Mouse (Mus musculus): ENCODE results near the gene Teddm2. TPM values are rescaled to one million over a fixed set of nuclear protein-coding genes. Genes with fewer than 3 reads are reported as not detected.

The Teddm2 gene
- 0.18 TPM for polyA plus RNA-seq (2021)

DNA sequence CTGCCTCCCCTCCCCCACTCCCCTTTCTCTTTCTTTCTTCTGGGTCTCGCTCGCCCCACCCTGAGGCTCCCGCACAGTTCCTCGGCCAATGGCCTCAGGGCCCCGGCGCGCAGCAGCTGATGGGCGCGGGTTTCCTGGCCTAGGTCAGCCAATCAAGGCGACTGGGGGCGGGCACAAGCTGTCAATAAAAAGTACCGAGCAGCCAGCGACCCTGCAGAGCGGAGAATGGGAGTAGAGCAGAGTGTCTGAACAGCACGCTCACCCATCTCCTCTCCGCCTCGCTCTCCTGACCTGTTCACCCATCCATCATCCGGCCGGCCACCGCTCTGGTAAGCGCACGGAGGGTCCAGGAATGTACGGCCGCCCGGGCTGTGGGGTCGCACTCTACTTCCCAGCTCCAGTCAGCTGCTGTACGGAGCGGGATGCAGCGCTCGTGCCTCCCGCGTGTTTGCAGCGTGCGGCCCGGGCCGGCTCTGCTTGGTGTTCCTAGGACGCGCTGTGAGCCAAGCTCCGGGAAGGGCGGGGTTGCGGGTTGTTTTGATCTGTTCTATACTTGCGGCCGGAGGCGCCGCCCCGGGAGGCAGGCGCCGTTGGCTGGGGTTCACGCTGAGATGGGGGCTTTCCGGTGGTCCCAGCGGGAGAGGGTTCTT lies at the start of gene Teddm2, which contains the start of gene Glul:
TSS of gene Teddm2 (minus strand) at position 498 of the 650 bp plus-strand sequence.
TSS of gene Glul (plus strand) at position 214 of the 650 bp plus-strand sequence.
- in situ Hi-C loops (cut with MboI; ENCODE audit: low pct_unique_long_range_greater_than_20kb), result loop anchor here (25.0 kb wide), 1 partner anchor 1112 kb away; no protein-coding TSS in a partner anchor
- DNase-seq (ENCODE audit: low read depth, low spot score) (peak; percentile 56), ATAC-seq (peak; percentile 96)
- POLR2A ChIA-PET, result interaction anchor here (0.6 kb wide), 1 partner anchor 22 kb away, joined by 4 read pairs; no protein-coding TSS in a partner anchor
- H3K27me3 ChIP-seq, result no peaks in the 10 kb centered on the region
- no peak for TF ChIP-seq CTCF (IDR thresholded peaks at IDR 0.05)
- CTCF ChIA-PET, result no interaction called here

DNA sequence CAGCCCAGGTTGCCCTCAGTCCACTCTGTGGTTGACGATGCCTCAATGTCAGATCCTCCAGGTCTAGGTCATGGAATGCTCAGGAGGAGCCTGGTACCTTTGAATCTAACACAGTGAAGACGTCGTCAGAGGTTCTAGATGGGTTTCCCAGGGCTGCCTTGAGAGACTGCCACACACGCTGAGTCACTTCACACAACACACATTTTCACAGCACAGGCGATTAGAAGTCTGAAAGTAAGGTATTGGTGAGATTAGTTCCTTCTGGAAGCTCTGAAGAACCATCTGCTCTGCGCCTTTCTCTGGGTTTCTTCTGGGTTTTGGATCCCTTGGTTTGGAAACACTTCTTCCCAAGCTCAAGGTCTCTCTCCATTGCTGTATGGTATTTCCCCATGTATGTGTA lies 47.8 kb upstream of the Teddm2 start:
- TF ChIP-seq CTCF (IDR thresholded peaks at IDR 0.05), result no peak
- no peak for ATAC-seq
- CTCF ChIA-PET, result no interaction called here
- DNase-seq (ENCODE audit: low read depth, low spot score), result no peak
- peaks cover 14% of the 10 kb centered on the region for H3K27me3 ChIP-seq
- POLR2A ChIA-PET, result no interaction called here
- in situ Hi-C loops (cut with MboI; ENCODE audit: low pct_unique_long_range_greater_than_20kb), result no loop called here

DNA sequence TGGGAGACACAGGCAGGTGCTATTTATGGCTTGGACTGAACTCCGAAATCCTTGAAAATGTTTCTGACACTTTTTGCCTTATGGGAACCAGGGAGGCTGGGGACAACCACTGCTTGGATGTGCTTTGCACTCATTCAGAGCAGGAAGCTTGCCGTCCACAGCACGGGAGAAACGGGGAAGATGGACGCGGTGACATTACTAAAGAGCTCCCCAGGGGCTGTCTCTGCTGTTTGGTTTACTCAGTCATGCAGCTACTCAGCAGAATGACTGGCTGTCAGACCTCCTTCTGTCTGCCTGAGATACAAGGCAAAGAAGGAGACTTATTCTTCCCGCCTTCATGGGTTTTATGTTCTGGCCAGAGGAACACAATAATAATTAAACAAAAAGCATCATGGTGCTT lies 46.9 kb upstream of the Teddm2 start:
- ATAC-seq, result no peak
- in situ Hi-C loops (cut with MboI; ENCODE audit: low pct_unique_long_range_greater_than_20kb), result no loop called here
- DNase-seq (ENCODE audit: low read depth, low spot score), result no peak
- ChIA-PET POLR2A (no interaction called here), CTCF (no interaction called here)
- H3K27me3 ChIP-seq, result peaks cover 14% of the 10 kb centered on the region
- no peak for TF ChIP-seq CTCF (IDR thresholded peaks at IDR 0.05)

DNA sequence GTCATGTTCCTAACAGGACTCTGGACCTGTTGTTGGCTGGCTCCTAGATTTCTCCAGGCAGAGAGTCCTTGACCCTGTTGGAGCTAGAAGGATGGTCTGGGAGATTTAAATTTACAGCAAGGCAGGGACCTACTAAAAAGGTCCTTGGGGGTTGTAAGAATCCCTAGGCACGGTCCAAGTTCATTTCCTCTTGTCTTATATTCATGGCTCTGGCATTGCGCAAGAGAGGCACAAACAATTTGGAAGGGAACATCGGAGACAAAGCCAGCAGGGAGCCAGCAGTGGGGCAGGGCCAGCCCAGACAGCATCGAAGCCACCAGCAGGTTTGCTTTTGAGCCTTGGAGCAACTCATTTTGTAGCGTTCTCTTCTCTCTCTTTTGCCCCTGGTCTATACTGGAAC lies 45.2 kb upstream of the Teddm2 start:
- no peak for DNase-seq (ENCODE audit: low read depth, low spot score)
- CTCF ChIA-PET, result no interaction called here
- in situ Hi-C loops (cut with MboI; ENCODE audit: low pct_unique_long_range_greater_than_20kb), result no loop called here

DNA sequence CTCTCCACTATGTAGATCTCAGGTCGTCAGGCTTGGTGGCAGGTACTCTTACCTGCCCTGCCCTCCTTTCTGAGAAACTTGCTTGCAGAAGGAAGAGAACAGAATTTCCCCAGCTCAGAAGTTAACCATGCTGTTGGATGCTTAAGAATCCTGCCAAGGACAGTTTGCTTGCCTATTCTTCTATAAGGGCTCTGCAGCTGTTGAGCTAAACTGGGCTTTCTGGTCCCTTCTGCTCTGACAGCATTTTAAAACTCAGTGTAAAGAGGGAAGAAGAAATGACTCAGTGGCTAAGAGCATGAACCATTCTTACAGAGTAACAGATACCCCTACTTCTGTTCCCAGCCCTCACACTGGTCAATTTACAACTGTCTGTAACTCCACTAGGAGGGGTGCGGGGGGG lies 41.0 kb upstream of the Teddm2 start:
- H3K27me3 ChIP-seq, result peaks cover 3% of the 10 kb centered on the region
- POLR2A ChIA-PET, result no interaction called here
- in situ Hi-C loops (cut with MboI; ENCODE audit: low pct_unique_long_range_greater_than_20kb), result no loop called here
- CTCF ChIA-PET, result no interaction called here
- ATAC-seq, result no peak
- no peak for DNase-seq (ENCODE audit: low read depth, low spot score)
- no peak for TF ChIP-seq CTCF (IDR thresholded peaks at IDR 0.05)

More for the DNA sequence above, 45.2 kb upstream of the Teddm2 start:
- TF ChIP-seq CTCF (IDR thresholded peaks at IDR 0.05), result no peak
- H3K27me3 ChIP-seq, result peaks cover 16% of the 10 kb centered on the region
- ATAC-seq, result no peak
- POLR2A ChIA-PET, result interaction anchor here (0.6 kb wide), 1 partner anchor 263 kb away, joined by 3 read pairs; no protein-coding TSS in a partner anchor

DNA sequence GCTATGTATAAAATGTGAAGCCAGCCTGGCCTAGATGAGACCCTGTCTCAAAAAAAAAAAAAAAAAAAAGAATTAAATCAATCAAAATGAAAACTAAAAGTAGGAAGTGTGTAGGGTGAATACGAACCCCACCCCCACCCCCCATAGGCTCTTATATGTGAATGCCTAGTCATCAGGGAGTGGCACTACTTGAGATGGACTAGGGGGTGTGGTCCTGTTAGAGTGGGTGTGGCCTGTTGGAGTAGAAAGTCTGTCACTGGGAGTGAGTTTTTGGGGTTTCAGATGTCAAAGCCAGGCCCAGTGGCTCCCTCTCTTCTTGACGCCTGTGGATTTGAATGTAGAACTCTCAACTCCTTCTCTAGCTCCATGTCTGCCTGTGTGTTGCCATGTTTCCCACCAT lies 37.0 kb upstream of the Teddm2 start:
- CTCF ChIA-PET, result interaction anchor here (1.5 kb wide), 1 partner anchor 18 kb away, joined by 3 read pairs; no protein-coding TSS in a partner anchor
- in situ Hi-C loops (cut with MboI; ENCODE audit: low pct_unique_long_range_greater_than_20kb), result no loop called here
- TF ChIP-seq CTCF (IDR thresholded peaks at IDR 0.05), result no peak
- H3K27me3 ChIP-seq, result peaks cover 3% of the 10 kb centered on the region
- POLR2A ChIA-PET, result no interaction called here
- DNase-seq (ENCODE audit: low read depth, low spot score) (no peak), ATAC-seq (no peak)

DNA sequence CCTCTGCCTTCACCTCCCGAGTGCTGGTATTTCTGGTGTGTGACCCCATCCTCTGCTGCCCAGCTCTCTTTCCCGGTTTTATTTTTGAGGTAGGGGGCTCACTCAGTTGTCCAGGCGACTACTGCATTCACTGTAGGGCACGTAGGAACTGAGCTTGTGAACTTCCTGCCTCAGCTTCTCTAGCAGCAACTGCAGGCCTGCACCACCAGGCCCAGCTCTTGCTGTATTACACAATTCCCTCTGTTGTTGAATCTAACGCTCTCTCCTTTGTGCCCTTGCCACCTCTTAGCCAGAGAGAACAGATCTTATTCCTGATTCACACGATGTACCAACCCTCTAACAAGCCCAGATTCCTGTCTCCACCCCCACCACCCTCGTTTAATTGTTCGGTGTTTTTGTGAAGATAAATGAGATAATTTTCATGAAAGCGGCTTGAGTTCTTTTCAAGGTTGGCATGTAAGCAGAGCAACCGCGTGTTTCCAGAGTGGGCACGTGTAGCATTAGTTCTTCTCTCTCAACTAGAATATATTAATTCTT lies 35.9 kb upstream of the Teddm2 start:
- ChIA-PET POLR2A (no interaction called here), CTCF (interaction anchor here (0.7 kb wide), 1 partner anchor 13 kb away, joined by 3 read pairs; no protein-coding TSS in a partner anchor)
- peaks cover 1% of the 10 kb centered on the region for H3K27me3 ChIP-seq
- DNase-seq (ENCODE audit: low read depth, low spot score), result no peak
- no peak for ATAC-seq
- no peak for TF ChIP-seq CTCF (IDR thresholded peaks at IDR 0.05)
- in situ Hi-C loops (cut with MboI; ENCODE audit: low pct_unique_long_range_greater_than_20kb), result no loop called here

DNA sequence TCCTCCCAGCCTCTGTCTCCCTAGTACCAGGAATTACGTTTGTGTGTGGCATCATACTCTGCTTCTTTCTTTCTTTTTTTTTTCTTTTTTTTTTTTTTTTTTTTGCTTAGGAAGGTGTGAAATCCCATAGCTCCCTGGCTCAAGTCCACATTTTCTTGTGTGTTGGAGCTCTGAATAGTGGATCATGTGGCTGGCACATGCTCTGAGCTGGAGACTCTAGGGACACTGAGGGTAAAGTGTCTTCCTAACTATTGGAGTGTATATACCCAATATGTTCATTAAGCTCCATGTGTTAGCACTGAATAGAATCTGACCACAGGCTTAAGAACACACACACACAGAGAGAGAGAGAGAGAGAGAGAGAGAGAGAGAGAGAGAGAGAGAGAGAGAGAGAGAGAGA lies 33.7 kb upstream of the Teddm2 start:
- no peak for TF ChIP-seq CTCF (IDR thresholded peaks at IDR 0.05)
- peaks cover 6% of the 10 kb centered on the region for H3K27me3 ChIP-seq
- POLR2A ChIA-PET, result no interaction called here
- DNase-seq (ENCODE audit: low read depth, low spot score) (no peak), ATAC-seq (no peak)
- CTCF ChIA-PET, result no interaction called here
- in situ Hi-C loops (cut with MboI; ENCODE audit: low pct_unique_long_range_greater_than_20kb), result no loop called here

DNA sequence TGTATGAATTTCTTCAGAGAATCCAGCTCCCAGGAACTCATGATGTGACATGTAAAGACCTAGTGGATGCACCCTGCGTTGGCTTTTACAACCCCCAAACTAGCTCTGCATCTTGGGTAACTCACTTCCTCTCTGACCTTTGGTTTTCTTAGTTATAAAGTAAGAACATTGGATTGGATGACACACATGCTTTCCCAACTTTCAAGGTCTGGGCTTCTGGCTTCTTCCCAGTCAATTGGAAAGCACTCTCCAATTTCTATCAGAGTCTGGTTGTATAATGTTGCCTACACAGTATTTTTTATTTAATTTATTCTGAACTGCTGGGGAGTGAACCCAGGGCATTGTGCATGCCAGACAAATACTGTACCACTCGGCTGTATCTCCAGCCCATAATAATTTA lies 30.4 kb upstream of the Teddm2 start:
- in situ Hi-C loops (cut with MboI; ENCODE audit: low pct_unique_long_range_greater_than_20kb), result no loop called here
- ChIA-PET POLR2A (no interaction called here), CTCF (no interaction called here)
- ATAC-seq (no peak), DNase-seq (ENCODE audit: low read depth, low spot score) (no peak)
- H3K27me3 ChIP-seq, result peaks cover 6% of the 10 kb centered on the region
- TF ChIP-seq CTCF (IDR thresholded peaks at IDR 0.05), result no peak

DNA sequence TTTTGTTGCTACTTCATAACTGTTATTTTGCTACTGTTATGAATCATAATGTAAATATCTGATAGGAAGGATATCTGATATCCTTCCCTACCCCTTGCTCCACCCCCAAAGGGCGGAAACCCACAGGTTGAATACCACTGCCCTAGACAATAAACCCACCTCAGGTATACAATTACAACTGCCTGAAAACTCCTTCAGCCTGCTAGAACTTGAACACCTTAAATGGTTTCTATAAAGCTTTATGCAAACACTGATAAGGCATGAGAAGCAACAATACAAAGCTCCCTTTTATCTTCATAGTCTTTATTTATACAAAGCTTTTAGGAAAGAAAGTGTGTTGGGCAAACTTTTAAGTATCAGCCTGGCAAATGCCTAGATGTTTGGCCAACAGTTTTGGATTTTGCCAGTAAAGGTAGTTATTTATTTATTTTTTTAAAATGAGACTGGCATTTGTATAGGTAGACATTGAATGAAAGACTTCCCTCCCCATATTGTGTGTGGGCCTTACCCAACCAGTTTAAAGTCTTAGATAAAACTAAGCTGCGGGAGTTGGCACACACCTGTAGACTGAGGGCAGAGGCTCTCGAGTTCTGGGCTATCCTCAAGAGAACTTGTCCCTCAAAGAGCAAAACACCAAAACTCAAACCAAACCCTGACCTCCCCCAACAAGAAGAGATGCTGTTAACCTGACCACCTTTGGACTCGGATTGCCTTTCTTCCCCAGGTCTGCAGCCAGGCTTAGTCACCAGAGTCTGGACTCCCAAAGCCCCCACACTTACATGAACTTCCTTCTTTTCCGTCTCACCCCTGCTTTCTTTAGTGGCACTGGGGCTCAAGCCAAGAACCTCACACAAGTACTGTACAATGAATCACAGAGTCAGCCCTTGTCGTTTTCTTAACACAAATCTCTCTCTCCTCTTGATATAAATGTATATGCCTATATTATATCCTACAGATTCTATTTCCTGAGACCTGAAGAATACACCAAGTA lies 24.7 kb upstream of the Teddm2 start:
- ATAC-seq (no peak), DNase-seq (ENCODE audit: low read depth, low spot score) (no peak)
- in situ Hi-C loops (cut with MboI; ENCODE audit: low pct_unique_long_range_greater_than_20kb), result no loop called here
- POLR2A ChIA-PET, result interaction anchor here (1.5 kb wide), 1 partner anchor 13 kb away, joined by 3 read pairs; no protein-coding TSS in a partner anchor
- TF ChIP-seq CTCF (IDR thresholded peaks at IDR 0.05), result no peak
- H3K27me3 ChIP-seq, result peaks cover 13% of the 10 kb centered on the region
- CTCF ChIA-PET, result interaction anchor here (0.7 to 1.3 kb wide), 2 partner anchors 10 to 160 kb away, joined by 3 to 4 read pairs; no protein-coding TSS in a partner anchor

All from Patski (cell line).